Mouse (Mus musculus): ENCODE results near the gene Oxct1.

The Oxct1 gene

GRCm38 (mm10) chr15:4026231-4026773 is at the start of gene Oxct1:
Oxct1 (plus strand) TSS chr15:4026383.
- DNase-seq (ENCODE audit: low spot score in 2 of 2) = peak; percentile 83 to 85

- no peak for DNase-seq (ENCODE audit: low spot score in 2 of 2)
Observed at GRCm38 (mm10) chr15:3978279-3978678, 47.9 kb upstream of the Oxct1 start.

- peak; percentile 76 to 79 for DNase-seq (ENCODE audit: low spot score in 2 of 2)
Observed at GRCm38 (mm10) chr15:3979061-3979848, 46.9 kb upstream of the Oxct1 start, which contains the start of gene Fbxo4. Fbxo4 (minus strand) TSS chr15:3979573.

- peak; percentile 27 to 51 for DNase-seq (ENCODE audit: low spot score in 2 of 2)
Observed at GRCm38 (mm10) chr15:3979871-3980270, 46.3 kb upstream of the Oxct1 start.

- DNase-seq (ENCODE audit: low spot score in 2 of 2) = peak; percentile 25 to 37
Observed at GRCm38 (mm10) chr15:3982732-3983131, 43.5 kb upstream of the Oxct1 start.

- no peak for DNase-seq (ENCODE audit: low spot score in 2 of 2)
Observed at GRCm38 (mm10) chr15:3984876-3985275, 41.3 kb upstream of the Oxct1 start.

- DNase-seq (ENCODE audit: low spot score in 2 of 2) = peak; percentile 16 to 38
Observed at GRCm38 (mm10) chr15:3987981-3988380, 38.2 kb upstream of the Oxct1 start.

- DNase-seq (ENCODE audit: low spot score in 2 of 2) = no peak
Observed at GRCm38 (mm10) chr15:3994852-3995447, 31.2 kb upstream of the Oxct1 start.

- peak; percentile 99 for DNase-seq (ENCODE audit: low spot score in 2 of 2)
Observed at GRCm38 (mm10) chr15:3995448-3996266, 30.5 kb upstream of the Oxct1 start, which contains the start of gene AW549877. AW549877 (minus strand) TSS chr15:3995744.

- no peak for DNase-seq (ENCODE audit: low spot score in 2 of 2)
Observed at GRCm38 (mm10) chr15:3996267-3997010, 29.7 kb upstream of the Oxct1 start.

- DNase-seq (ENCODE audit: low spot score in 2 of 2) = no peak
Observed at GRCm38 (mm10) chr15:3999144-3999543, 27.0 kb upstream of the Oxct1 start.

GRCm38 (mm10) chr15:4000536-4000935 is 25.6 kb upstream of the Oxct1 start:
- no peak for DNase-seq (ENCODE audit: low spot score in 2 of 2)

GRCm38 (mm10) chr15:4013873-4014272 is 12.3 kb upstream of the Oxct1 start:
- no peak for DNase-seq (ENCODE audit: low spot score in 2 of 2)

GRCm38 (mm10) chr15:4020711-4021110 is 5.5 kb upstream of the Oxct1 start:
- no peak for DNase-seq (ENCODE audit: low spot score in 2 of 2)

GRCm38 (mm10) chr15:4023747-4024146 is 2.4 kb upstream of the Oxct1 start:
- DNase-seq (ENCODE audit: low spot score in 2 of 2) = no peak

- DNase-seq (ENCODE audit: low spot score in 2 of 2) = no peak
Observed at GRCm38 (mm10) chr15:4024726-4025507, 1.3 kb upstream of the Oxct1 start.

GRCm38 (mm10) chr15:4025508-4025904 is 677 bp upstream of the Oxct1 start:
- no peak for DNase-seq (ENCODE audit: low spot score in 2 of 2)

- peak; percentile 80 to 85 for DNase-seq (ENCODE audit: low spot score in 2 of 2)
Observed at GRCm38 (mm10) chr15:4026831-4027584, 825 bp downstream of the Oxct1 start.

GRCm38 (mm10) chr15:4027671-4028410 is 1.7 kb downstream of the Oxct1 start:
- no peak for DNase-seq (ENCODE audit: low spot score in 2 of 2)

All from spleen, postnatal 36 days (tissue).